Mouse (Mus musculus) adrenal gland, adult (tissue): Measurements from ENCODE around the gene Stx19.

ENCODE experiments used
- DNase-seq, 2 experiments: peaks; one replicate each; pipeline ENCODE4 v3.0.0; 2022 to 2023; ENCODE audit warnings: low spot score in 1 of 2; ENCODE audit not compliant: inconsistent age in 2 of 2

The Stx19 gene

DNA sequence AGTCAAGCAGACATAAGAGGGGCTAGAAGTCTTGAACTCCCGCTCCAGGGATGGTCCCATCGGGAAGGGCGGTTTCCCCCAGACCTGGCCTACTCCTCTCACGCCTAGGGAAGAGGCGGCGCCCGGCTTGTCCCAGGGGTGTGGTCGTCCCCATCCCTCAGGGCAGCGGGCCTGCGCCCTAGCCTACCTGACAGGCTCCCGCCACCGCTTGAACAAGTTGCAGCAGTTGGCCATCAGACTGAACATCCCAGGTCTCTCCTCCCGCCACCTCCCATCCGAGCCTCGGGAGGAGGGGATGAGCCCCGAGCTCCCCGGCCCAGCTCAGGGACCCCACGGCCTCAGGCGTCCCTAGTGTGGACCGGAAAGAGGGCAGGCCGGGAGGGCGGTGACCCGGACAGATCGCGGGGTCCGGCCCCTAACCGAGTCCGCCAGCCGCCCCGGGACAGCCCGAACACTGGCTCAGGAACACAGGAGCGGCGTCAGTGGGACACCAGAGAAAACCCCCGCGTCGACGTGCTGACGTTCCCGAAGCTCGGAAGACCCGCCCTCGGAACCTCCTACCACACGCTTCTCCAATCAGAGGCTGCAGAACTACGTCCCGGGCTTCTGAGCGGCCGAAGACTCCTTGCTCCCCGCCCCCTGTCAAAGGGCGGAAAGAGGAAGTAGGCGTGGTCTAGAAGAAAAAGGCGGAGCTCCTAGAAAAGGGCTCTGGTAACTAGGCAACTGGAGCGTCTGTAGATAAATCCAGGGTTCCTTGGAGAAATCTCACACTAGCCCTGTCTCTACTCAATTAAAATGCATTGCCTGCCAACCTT is 32.2 kb downstream of the Stx19 start, which contains the start of gene Arl13b:
Gene Arl13b (minus strand): TSS at position 543 of the 815 bp plus-strand sequence.
- DNase-seq, result peak; percentile 96 to 98

DNA sequence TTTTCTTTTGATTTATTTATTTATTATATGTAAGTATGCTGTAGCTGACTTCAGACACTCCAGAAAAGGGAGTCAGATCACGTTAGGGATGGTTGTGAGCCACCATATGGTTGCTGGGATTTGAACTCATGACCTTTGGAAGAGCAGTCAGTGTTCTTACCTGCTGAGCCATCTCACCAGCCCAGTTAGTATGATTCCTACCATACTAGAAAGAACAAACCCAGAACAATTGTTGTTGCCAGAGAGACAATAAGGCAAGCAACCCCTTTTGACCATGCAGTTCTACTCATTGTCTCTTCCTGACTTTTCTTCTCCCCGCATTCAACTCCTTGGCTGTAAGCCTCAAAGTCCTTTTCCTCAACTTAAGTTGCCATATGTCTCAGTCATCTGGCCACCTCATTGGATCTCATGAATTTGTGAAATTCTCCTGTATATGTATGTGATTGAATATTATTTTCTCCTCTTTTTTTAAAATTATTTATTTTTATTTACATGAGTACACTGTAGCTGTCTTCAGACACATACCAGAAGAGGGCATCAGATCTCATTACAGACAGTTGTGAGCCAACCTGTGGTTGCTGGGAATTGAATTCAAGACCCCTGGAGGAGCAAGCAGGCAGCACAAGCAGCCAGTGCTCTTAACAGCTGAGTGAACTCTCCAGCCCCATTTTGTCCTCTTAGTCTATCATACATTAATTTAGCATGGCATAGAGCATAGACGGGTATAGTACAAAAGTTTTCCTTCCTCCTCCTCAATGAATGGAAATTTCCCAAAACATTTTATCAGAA is 38.2 kb downstream of the Stx19 start:
- no peak for DNase-seq

DNA sequence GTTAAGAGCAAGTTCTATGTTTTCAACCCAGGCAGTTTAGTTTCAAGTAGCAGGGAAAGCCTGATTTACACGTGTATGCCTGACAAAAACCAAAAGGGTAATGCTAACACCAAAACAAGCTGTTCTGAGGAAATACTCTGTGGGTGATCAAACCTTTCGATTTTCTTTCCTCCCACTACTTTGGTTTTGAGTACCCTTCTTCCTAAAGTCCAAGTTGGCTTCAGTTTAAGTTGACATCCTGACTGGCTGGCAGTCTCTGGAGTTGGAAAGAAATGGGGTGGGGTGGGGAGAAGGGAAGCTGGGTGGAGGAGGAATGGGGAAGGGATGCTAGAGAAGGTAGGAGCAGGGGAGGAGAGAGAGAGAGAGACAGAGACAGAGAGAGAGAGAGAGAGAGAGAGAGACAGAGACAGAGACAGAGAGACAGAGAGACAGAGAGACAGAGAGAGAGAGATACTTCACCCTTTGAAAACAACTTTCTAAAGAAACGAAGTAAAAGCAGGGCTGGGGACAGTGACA is 39.2 kb downstream of the Stx19 start:
- DNase-seq, result peak in 1 of 2 experiments; percentile 44

DNA sequence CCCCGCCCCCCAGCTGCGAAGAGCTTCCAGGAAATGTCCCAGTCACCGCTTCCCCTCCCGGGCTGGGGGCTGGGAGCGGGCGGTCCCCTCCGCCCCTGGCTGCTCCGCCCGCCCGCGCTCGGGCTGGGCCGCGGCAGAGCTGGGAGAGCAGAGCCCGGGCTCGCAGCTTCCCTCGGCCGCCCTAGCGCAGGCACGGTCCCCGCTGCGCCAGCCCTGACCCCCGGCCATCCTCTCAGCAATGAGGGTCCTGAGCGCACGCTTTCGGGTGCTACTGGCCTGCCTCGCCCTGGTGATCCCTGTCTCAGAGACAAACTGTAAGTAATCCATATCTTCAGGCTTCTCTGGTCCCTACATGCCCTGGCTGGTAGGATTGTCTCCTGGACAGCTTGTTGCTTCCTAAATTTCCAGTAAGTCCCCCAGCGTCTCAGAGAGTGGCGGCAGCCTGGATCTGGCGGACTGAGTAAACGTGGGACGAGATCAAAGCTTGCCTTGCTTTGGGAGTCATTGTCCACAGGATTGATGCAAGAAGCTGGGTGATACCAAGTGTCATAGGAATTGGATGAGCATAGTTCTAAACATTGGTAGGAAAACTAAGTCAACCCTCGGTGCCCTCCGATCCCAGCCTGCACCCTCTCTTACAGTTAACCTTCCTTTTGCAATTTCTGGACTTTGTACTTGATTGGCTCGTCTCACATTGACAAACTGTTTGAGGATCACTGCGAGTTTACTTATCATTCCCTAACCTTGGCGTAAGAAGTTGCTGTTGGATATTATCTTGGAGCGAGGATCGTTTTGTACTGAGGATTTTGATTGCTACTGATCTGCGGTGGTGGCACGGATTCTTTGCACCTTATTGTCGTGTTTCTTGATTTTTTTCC is 40.0 kb downstream of the Stx19 start, which contains the start of gene Pros1:
Gene Pros1 (plus strand): TSS at position 117 of the 878 bp plus-strand sequence.
- DNase-seq, result peak; percentile 79 to 90

DNA sequence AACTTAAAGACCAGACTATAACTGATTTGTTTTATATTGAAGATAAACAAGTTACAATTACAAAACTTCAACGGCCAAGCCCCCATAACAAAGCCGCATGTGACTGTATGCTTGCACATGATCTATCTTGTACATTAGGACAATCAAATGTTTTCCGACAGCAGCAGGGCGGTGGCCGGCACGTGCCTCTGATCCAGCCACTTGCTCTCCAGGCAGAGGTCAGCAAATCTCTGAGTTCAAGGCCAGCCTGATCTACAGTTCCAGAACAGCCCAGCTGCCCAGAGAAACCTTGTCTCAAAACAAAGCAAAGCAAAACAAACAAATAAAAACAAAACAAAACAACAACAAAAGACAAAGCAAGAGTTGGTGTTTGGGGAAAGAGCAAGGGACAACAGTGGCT is 40.9 kb downstream of the Stx19 start:
- peak; percentile 27 to 63 for DNase-seq

DNA sequence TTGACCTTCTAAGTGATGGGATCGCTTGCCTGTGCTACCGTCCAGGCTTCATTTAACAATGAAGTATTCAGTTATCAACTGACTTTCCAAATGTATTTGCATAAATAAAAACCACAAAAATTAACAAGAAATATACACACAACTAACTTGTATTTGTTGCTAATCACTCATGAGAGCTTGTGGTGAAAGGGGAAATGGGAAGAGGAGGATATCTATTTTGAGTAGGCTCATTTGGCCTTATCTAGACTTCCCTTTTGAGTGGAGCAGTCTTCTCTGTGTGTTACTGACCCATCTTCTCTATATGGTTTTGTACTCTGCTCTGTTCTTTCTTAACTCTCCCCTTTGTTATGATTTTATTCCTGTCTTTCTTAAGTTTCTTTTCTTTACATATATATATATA is 41.8 kb downstream of the Stx19 start:
- DNase-seq, result no peak

DNA sequence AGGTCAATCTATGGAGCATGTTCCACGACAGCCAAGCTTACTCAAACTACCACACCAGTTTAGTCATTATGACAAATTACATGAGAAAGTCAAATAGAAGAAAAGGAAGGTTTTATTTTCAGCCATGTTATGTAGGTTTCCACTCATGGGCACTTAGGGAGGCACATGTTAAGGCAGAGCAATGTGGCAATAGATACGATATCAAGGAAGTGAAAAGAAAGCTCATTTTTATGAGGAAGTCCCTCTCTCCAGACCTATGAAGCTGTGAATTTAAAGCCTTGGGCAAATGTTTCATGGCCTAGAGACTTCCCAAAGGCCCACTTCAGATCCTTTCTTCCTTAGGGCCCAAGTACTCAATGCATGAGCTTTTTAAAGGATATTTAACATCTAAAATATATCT is 43.0 kb downstream of the Stx19 start:
- DNase-seq, result no peak

DNA sequence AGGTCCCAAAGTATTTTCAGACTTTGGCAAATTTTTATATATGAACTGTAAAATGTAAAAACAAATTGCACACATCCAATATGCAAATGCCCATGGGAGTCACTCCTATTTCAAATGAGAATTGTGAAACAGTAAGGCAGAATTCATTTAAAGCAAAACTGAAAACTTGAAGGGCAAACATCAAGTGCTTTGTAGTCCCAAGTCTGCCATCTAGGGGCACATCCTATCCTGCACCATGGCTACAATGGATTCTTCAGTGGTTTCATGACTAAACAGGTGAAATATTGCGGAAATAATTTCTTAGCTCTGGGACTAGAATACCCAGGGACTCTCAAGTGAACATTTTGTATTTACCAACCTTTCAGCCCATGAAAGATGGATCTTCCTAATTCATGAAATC is 43.5 kb downstream of the Stx19 start:
- peak; percentile 32 to 75 for DNase-seq

DNA sequence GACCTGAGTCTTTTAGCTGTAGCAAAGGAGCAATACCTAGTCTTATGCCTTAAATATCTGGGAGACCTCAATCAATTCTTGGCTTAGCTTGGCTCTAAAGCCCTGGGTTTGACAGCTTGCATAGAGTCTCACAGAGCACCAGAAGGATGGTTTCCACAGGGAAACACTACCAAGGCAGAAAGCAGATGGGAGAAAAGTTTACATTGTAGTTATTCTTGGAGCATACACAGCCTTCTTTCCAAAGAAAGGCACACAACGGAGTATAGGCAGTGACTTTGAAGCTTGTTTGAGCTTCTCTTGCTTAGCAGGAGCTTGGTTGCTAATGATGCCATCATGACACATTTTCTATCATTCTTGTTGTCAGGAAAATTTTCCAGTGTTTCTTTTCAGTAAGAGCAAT is 45.7 kb downstream of the Stx19 start:
- peak in 1 of 2 experiments; percentile 15 for DNase-seq

DNA sequence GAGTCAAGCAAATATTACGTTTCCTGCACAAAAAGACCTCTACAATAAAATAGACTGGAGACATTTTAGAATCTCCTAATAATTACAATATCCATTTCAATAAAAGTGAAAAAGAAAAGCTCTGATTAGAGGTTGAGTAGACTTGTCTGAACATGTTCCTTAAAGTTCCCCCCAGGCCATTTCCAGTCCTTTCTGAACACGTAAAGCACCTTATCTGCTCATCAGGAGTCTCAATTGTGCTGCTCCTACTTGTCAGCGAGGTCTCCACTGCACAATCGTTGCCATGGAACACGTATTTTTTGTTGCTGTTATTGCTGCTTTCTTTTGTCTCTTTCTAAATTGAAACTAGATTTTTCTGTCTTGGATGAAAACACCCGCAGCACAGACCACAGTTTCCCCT is 47.0 kb downstream of the Stx19 start:
- DNase-seq, result peak in 1 of 2 experiments; percentile 18

DNA sequence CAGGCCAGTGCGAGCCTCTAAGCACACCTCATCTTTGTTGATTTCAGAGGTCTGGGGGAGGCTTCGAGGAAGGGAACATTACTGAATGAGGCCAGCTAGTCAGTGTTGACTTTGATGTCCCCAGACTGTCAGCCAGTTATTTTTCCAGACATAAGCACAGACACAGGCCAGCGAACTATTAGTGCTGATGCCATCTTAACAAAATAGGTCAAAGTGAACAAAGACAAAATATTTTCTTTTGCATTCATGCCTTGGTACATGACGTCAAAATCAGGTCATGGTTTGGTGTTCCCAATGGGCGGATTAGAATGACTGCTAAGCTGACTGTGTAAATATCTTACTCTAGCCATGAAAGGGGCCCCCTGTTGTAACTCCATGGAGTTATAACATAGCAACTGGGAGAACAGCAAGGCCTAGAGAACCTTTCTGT is 58.2 kb downstream of the Stx19 start:
- DNase-seq, result peak in 1 of 2 experiments; percentile 49

DNA sequence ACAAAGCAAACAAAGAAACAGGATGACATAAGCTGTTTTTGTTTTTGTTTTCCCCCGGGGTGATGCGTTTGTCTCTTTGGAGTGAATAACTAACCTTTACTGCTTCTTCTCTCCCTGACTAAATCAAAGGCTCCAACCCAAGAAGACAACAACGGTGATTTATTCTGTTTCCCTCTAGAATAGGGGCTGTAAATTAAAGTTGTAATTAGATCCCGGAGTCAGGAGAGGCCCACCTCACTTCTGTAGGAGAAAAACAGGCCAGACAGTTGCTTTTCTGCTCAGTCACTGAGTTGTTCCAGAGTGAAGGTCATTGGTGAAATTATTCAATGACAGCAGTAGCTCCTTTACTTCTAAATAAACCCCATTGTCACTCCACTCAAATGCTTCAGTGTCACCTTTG is 58.7 kb downstream of the Stx19 start:
- peak in 1 of 2 experiments; percentile 63 for DNase-seq
